Mouse (Mus musculus) forebrain, embryonic 13.5 days (tissue): Measurements from ENCODE around the gene Spdya. TPM values are rescaled to one million over a fixed set of nuclear protein-coding genes. Genes with fewer than 3 reads are reported as not detected.

Source experiments
- ATAC-seq: fragments of 200-750 bp; cut with Nextera tagmentation; 2 replicates; pipeline ENCODE4 v1.8.0; 2017
- H3K27ac ChIP-seq: fragments of 300-500 bp; sonication (generic); 2 replicates; pipeline ENCODE4 v1.5.1; 2015; ENCODE audit warnings: inconsistent platforms, mild to moderate bottlenecking, moderate library complexity
- H3K27me3 ChIP-seq: fragments of 300-500 bp; sonication (generic); 2 replicates; pipeline ENCODE4 v1.6.1; 2015; ENCODE audit warnings: mild to moderate bottlenecking, inconsistent platforms
- H3K36me3 ChIP-seq: fragments of 300-500 bp; sonication (generic); 2 replicates; pipeline ENCODE4 v1.6.1; 2015; ENCODE audit warnings: mild to moderate bottlenecking, inconsistent platforms; ENCODE audit not compliant: poor library complexity, severe bottlenecking
- H3K4me1 ChIP-seq: fragments of 300-500 bp; sonication (generic); 2 replicates; pipeline ENCODE4 v1.6.1; 2015; ENCODE audit warnings: inconsistent platforms
- H3K4me2 ChIP-seq: fragments of 300-500 bp; sonication (generic); 2 replicates; pipeline ENCODE4 v1.6.1; 2015; ENCODE audit warnings: inconsistent platforms, mild to moderate bottlenecking, moderate library complexity
- H3K4me3 ChIP-seq: fragments of 300-500 bp; sonication (generic); 2 replicates; pipeline ENCODE4 v1.5.1; 2015; ENCODE audit warnings: mild to moderate bottlenecking, inconsistent platforms
- H3K9ac ChIP-seq: fragments of 300-500 bp; sonication (generic); 2 replicates; pipeline ENCODE4 v1.6.1; 2015; ENCODE audit warnings: mild to moderate bottlenecking, inconsistent platforms
- H3K9me3 ChIP-seq: fragments of 300-500 bp; sonication (generic); replicated peaks from 2 replicates; pipeline ENCODE4 v1.6.1; 2016; ENCODE audit warnings: inconsistent platforms
- WGBS: fragments of 180-500 bp; shearing (Covaris S2); methylation state at CpG from one replicate; pipeline ENCODE4 v1.1.7; 2015; 5-methylcytosine and 5-hydroxymethylcytosine counted together
- polyA plus RNA-seq: library from polyadenylated mRNA; unstranded; fragments of >200 nt; fragmentation: Nextera tagmentation; extraction: Ambion mirVana; gene quantifications from 2 replicates; pipeline ENCODE4 v1.2.1, GENCODE M21; 2015

Gene Spdya
- polyA plus RNA-seq, 1 experiment from 2014 or later, result 1.4 TPM

DNA sequence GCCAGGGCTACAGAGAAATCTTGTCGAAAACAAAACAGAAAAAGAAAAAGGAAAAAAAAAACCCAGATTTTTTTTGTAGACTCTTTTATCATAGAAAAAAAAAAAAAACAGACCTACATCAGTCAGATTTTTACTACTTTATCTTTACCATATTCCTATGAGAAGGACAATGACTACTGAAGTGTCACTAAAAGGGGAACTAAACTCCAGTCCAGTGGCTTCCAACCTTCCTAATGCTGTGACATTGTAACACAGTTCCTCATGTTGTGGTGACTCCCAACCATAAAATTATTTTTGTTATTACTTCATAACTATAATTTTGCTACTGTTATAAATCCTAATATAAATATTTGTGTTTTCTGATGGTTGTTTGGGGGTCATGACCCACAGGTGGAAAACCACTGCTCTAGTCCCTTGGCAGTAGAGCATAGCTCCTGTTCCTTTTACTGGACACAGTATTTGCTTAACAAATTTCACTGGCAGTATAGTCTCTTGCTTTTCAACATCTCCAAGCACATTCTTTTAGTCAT is 27.4 kb downstream of the Spdya start:
- no peak for ATAC-seq
- H3K9me3 ChIP-seq, result no peaks in the 10 kb centered on the region
- no peak overlapping the region for H3K4me3 ChIP-seq
- H3K27ac ChIP-seq, result no peak overlapping the region
- H3K9ac ChIP-seq, result no peak overlapping the region
- no peaks in the 10 kb centered on the region for H3K27me3 ChIP-seq
- H3K36me3 ChIP-seq, result no peaks in the 10 kb centered on the region
- H3K4me1 ChIP-seq, result no peaks in the 10 kb centered on the region
- no peak overlapping the region for H3K4me2 ChIP-seq
- WGBS, result 90% methylated on average over 1 of the region's 1 CpGs

DNA sequence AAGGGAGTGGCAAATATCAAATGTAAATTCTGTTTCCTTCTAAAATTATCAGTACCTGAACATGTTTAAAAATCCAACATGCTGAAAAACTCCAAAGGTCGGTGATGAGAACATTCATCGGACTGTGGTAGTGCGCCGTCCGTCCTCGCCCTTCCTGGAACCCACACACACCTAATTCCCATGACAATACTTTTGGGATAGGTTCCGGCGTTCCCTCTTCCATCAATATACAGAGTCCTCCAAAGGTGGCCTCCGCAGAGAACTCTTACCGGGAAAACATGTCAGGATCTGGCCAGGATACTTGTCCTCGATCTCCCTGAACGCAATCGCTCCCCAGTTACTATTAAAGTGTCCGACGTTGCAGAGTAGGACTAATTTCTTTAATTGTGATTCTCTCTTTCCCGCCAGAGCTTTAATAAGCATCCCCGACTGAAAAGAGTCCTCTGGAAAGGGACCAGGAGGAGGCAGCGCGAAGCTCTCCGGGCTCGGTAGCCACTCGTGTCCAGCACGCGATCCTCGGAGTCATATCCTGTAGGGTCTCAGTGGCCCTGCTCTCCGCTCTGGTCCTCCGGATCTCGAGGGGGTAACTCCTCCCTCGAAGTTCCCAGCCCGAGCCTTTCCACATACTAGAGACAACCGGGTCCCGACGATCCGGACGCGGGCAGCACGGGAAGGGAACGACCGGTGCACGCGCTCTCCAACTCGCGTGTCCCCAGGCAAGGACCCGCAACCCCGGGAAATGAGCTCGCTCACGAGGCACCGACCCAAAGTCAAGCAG is 46.2 kb downstream of the Spdya start:
- peak; percentile 77; the same call in 1 of the 2 replicates for ATAC-seq

DNA sequence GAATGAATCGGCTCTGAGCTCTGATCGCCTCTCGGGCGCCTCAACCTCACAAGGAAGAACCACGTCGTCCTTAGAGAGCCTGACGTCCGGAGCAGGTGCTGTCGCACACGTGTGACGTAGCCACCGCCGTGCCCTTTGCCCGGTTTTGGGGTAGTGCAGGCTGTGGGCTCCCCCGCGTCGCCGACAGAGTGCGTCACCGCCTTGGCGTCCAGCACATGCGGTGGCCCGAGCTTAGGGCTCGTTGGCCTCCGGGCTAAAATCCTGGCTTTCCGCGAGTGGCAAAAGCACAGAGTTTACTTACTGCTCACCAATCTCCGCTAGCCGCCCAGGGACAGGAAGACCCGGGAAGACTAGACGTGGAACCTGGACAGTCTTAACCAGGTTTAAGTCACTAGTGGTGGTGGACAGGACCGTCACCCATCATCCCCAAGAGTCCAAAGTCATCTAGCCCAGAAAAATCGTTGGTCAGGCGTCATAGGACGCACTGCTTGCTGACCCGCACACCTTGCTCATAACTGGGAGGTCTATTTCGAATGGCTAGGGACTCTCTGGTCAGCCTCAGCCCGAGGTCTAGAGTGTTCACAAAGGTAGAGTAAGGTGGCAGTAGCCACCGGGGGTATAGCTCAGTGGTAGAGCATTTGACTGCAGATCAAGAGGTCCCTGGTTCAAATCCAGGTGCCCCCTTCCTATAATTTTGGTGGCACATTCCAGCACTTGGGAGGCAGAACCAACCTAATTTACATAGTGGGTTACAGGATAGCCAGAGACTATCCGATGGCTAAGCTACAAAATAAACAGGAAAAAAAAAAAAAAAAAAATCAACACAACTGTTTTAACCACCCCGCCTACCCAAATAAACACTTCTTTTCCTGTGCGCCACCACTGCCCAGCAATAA is 47.0 kb downstream of the Spdya start:
- peak; percentile 98 for ATAC-seq
- peak overlapping the region; percentile 77 for H3K4me3 ChIP-seq
- H3K9me3 ChIP-seq, result no peaks in the 10 kb centered on the region
- no peaks in the 10 kb centered on the region for H3K36me3 ChIP-seq
- 6% methylated on average over 42 of the region's 42 CpGs for WGBS
- no peak overlapping the region for H3K27ac ChIP-seq
- peak overlapping the region; percentile 92 for H3K4me2 ChIP-seq
- H3K4me1 ChIP-seq, result peaks cover 29% of the 10 kb centered on the region
- peak overlapping the region; percentile 78 for H3K9ac ChIP-seq
- H3K27me3 ChIP-seq, result peaks cover 7% of the 10 kb centered on the region; the same call in 1 of the 2 replicates

More for the DNA sequence above, 46.2 kb downstream of the Spdya start:
- Histone ChIP-seq H3K27ac (no peak overlapping the region; the same call in 1 of the 2 replicates), H3K27me3 (peaks cover 7% of the 10 kb centered on the region; the same call in 1 of the 2 replicates), H3K4me3 (peak overlapping the region; percentile 77), H3K9ac (peak overlapping the region; percentile 78), H3K9me3 (no peaks in the 10 kb centered on the region), H3K4me1 (peaks cover 29% of the 10 kb centered on the region), H3K4me2 (peak overlapping the region; percentile 92), H3K36me3 (no peaks in the 10 kb centered on the region; the same call in 1 of the 2 replicates)
- WGBS, result 1% methylated on average over 48 of the region's 48 CpGs

DNA sequence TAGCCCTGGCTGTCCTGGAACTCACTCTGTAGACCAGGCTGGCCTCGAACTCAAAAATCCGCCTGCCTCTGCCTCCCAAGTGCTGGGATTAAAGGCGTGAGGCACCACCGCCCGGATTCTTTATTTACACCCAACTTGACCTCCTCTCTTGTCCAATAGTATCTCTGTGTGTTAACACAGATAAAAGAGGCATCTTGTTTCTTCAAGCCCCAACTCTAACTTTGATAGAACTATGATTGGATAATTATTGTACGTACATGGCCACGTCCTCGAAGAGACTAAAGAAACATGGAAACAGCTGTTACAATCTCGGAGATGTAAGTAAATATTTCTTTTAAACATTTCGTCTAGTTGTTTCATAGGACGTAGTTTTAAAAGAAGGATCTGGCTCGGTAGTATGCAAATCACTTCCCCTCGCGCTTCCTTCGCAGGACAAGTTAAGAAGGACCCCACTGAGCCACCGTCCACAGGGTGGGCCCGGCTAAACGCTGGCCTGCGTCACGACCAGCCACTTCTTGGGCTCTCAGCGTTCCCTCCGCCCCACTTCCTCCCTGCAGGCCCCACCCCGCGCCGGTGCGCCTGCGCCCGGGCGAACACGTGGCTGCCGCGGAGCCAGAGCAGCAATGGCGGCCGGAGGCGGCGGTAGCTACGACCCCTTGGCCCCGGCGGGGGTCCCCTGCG is 63.9 kb downstream of the Spdya start, which contains the start of gene Wdr43:
Gene Wdr43 (plus strand): TSS at position 258 of the 681 bp plus-strand sequence.
- Histone ChIP-seq H3K27me3 (no peaks in the 10 kb centered on the region), H3K36me3 (peaks cover 5% of the 10 kb centered on the region; the same call in 1 of the 2 replicates), H3K9me3 (no peaks in the 10 kb centered on the region), H3K4me3 (peak within 1 kb of the TSS; percentile 99), H3K27ac (peak within 1 kb of the TSS; percentile 35; the same call in 1 of the 2 replicates), H3K4me1 (peaks cover 20% of the 10 kb centered on the region), H3K4me2 (peak within 1 kb of the TSS; percentile 88), H3K9ac (peak within 1 kb of the TSS; percentile 93)
- ATAC-seq, result peak; percentile 100
- WGBS, result 6% methylated on average over 40 of the region's 40 CpGs

DNA sequence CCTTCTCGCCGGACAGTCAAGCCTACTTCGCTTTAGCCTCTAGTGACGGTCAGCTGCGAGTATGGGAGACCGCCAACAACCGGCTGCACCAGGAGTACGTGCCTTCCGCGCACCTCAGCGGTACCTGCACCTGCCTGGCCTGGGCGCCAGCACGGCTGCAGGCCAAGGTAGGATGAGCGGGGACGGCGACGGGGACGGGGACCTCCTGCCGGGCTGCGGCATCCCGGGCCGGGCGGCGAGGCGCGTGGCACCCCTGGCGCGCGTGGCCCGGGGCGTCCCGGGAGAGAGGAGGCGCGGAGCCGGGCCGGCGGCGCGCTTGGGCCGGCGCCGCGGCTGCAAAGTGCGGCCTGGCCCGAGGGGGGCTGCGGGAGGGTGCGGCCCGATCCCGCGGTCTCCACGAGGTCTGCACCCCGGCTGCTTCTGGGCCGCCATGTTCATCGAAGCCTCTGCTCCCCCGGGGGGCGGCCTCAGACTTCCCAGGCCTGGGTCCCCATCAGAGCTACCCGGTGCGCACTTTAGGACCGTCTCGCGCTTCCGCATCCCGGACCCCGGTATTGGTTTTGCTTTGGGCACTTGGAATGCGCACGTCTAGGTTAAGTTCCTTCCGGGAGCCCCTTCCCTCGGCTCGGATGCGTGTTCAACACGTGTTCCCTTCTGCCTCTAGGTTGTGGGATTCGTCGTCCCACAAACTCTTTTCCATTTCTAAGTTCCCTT is 64.6 kb downstream of the Spdya start:
- Histone ChIP-seq H3K4me3 (peak overlapping the region; percentile 99), H3K27me3 (no peaks in the 10 kb centered on the region), H3K9me3 (no peaks in the 10 kb centered on the region), H3K4me2 (peak overlapping the region; percentile 88), H3K9ac (peak overlapping the region; percentile 93), H3K4me1 (peaks cover 20% of the 10 kb centered on the region), H3K27ac (peak overlapping the region; percentile 35; the same call in 1 of the 2 replicates), H3K36me3 (peaks cover 5% of the 10 kb centered on the region; the same call in 1 of the 2 replicates)
- ATAC-seq, result peak; percentile 83
- under 1% methylated on average over 47 of the region's 73 CpGs for WGBS

DNA sequence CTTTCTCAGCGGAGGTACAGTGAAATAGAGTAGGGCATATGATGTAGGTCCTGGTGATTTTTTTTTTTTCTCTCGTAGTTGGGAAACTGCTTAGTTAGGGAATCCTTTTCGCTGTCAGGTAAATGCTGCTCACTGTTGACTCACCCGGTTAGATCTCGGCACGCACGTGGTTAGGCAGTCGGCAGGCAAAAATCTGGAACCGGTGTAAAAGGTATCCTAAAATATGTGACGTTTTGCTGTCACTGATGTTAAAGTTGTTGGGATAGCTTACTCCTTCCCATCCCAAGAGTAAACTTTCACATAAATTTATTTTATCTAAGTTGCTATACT is 65.1 kb downstream of the Spdya start:
- peak overlapping the region; percentile 93 for H3K9ac ChIP-seq
- H3K4me2 ChIP-seq, result peak overlapping the region; percentile 88
- H3K4me3 ChIP-seq, result peak overlapping the region; percentile 99
- no peak overlapping the region for H3K27ac ChIP-seq
- ATAC-seq, result no peak
- peaks cover 5% of the 10 kb centered on the region; the same call in 1 of the 2 replicates for H3K36me3 ChIP-seq
- H3K4me1 ChIP-seq, result peaks cover 20% of the 10 kb centered on the region
- no peaks in the 10 kb centered on the region for H3K9me3 ChIP-seq
- under 1% methylated on average over 10 of the region's 10 CpGs for WGBS
- no peaks in the 10 kb centered on the region for H3K27me3 ChIP-seq

DNA sequence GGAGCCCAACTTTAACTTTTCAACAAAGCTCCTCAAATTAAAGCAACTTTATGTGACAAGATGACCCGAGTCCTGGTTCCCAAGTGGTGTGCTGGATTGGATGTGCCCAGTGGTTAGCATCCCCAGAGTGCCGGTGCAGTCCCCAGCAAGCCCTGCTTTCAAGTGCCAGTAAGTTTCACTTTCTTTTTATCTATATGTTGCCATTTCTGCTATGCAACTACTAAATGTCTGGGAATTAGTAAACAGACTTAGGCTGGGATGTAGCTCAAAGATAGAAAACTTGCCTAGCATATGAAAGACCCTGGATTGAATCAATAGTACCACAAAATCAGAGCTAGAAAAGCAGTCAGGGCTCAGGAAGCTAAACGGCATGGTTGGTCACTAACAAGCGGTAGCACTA is 66.1 kb downstream of the Spdya start:
- peaks cover 5% of the 10 kb centered on the region; the same call in 1 of the 2 replicates for H3K36me3 ChIP-seq
- peak overlapping the region; percentile 88 for H3K4me2 ChIP-seq
- H3K4me1 ChIP-seq, result peaks cover 20% of the 10 kb centered on the region
- ATAC-seq, result no peak
- H3K27ac ChIP-seq, result no peak overlapping the region
- no peak overlapping the region for H3K9ac ChIP-seq
- H3K27me3 ChIP-seq, result no peaks in the 10 kb centered on the region
- peak overlapping the region; percentile 17 for H3K4me3 ChIP-seq
- no peaks in the 10 kb centered on the region for H3K9me3 ChIP-seq
- 81% methylated on average over 4 of the region's 4 CpGs for WGBS

DNA sequence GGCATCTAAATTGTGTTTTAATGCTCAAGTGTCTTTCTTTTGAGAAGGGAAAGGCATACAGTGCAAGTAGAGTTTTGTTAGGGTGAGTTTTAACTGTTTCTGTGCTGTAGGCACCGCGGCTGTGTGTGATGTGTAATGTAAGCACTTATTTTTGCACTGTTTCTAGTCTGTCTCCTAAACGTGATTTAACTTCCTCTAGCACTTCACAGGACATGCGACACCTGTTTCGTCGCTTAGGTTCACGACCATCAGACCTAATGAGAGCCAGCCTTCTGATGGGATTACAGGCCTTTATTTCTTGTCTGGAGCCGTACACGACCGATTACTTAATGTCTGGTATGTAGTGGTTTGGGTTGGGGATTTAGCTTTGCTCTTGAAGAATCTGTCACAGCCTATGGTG is 79.9 kb downstream of the Spdya start:
- no peaks in the 10 kb centered on the region for H3K4me1 ChIP-seq
- H3K36me3 ChIP-seq, result peaks cover 85% of the 10 kb centered on the region
- 89% methylated on average over 10 of the region's 10 CpGs for WGBS
- H3K9ac ChIP-seq, result no peak overlapping the region
- H3K9me3 ChIP-seq, result no peaks in the 10 kb centered on the region
- H3K4me3 ChIP-seq, result no peak overlapping the region
- H3K4me2 ChIP-seq, result no peak overlapping the region
- H3K27me3 ChIP-seq, result no peaks in the 10 kb centered on the region
- no peak overlapping the region for H3K27ac ChIP-seq
- no peak for ATAC-seq

DNA sequence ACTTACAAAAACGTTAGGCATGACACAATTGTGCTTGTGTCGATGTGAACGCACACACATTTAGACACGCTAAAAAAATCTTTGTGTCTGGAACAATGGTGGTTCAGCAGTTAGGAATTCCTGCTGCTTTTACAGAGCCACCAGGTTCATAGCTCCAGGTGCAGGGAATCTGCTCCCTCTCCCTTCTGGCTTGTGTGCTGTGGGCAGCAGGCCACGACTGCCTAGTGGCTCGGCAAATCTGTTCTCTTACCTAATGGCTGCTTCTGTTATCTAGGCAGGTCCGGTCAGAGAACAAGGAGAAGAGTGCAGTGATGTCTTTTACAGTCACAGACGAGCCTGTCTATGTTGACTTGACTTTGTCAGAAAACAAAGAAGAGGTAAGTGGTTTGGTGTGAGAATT is 81.5 kb downstream of the Spdya start:
- no peaks in the 10 kb centered on the region for H3K27me3 ChIP-seq
- 88% methylated on average over 8 of the region's 8 CpGs for WGBS
- no peak overlapping the region for H3K4me2 ChIP-seq
- peaks cover 86% of the 10 kb centered on the region for H3K36me3 ChIP-seq
- no peak for ATAC-seq
- no peaks in the 10 kb centered on the region for H3K4me1 ChIP-seq
- H3K9ac ChIP-seq, result no peak overlapping the region
- H3K9me3 ChIP-seq, result no peaks in the 10 kb centered on the region
- H3K4me3 ChIP-seq, result no peak overlapping the region
- no peak overlapping the region for H3K27ac ChIP-seq

DNA sequence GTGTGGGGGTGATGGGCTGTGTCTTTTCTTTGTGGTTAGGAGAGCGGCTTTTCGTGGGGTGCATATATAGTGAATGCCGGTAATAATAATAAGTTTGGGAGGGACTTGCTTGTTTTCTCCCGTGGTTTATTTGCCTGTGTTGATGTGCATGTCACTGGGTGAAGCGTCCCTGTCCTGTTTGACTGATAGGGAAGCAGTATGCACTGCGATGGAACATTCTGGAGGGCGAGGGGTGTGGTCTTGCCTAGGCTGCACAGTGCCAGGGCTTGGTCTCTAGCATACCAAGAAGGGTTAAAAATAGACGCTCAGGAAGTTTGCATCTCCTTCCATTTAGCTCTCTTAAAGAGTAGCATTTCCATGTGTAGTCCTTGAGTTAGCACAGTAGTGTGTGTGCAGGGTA is 84.9 kb downstream of the Spdya start:
- no peaks in the 10 kb centered on the region for H3K9me3 ChIP-seq
- no peak overlapping the region for H3K27ac ChIP-seq
- no peak overlapping the region for H3K4me3 ChIP-seq
- H3K36me3 ChIP-seq, result peaks cover 91% of the 10 kb centered on the region
- H3K4me2 ChIP-seq, result no peak overlapping the region
- no peaks in the 10 kb centered on the region for H3K4me1 ChIP-seq
- no peak overlapping the region for H3K9ac ChIP-seq
- ATAC-seq, result no peak
- H3K27me3 ChIP-seq, result no peaks in the 10 kb centered on the region
- WGBS, result 93% methylated on average over 8 of the region's 8 CpGs

DNA sequence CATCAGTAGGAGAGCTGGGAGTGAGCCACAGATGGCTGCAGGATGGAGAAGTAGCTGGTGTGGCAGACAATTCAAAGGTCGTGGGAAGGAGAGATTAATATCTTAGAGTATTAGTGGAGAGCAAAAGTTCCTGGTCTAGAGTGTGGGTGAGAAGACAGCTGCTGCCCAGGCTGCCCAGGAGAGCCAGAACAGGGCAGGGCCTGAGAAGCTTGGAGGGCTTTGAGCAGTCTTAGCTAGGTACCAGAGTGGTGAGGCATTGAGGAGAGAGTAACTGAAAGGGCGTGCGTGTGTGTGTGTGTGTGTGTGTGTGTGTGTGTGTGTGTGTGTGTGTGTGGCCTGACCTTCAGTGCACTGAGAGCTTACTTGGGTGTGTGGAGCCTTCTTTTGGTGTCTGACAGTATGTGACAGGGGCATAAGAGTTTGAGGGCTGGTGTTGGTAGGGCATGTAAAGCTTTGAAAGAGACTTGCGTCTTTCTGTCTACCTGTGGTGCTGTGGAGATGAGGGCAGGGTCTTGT is 85.9 kb downstream of the Spdya start:
- Histone ChIP-seq H3K4me3 (no peak overlapping the region), H3K9ac (no peak overlapping the region), H3K27me3 (no peaks in the 10 kb centered on the region), H3K4me1 (no peaks in the 10 kb centered on the region), H3K9me3 (no peaks in the 10 kb centered on the region), H3K27ac (no peak overlapping the region), H3K4me2 (no peak overlapping the region), H3K36me3 (peaks cover 94% of the 10 kb centered on the region)
- WGBS, result 97% methylated on average over 3 of the region's 4 CpGs
- no peak for ATAC-seq
